Mouse (Mus musculus) thymus, postnatal 36 days (tissue): ENCODE data around the gene Rbfox3.
A peak's percentile ranks its signal among the peaks of the same experiment; 100 is the strongest.

Experiments used
- DNase-seq, 2 experiments: peaks; one replicate each; pipeline ENCODE4 v3.0.0; 2022; ENCODE audit warnings: mixed read lengths in 2 of 2

The Rbfox3 gene

DNA sequence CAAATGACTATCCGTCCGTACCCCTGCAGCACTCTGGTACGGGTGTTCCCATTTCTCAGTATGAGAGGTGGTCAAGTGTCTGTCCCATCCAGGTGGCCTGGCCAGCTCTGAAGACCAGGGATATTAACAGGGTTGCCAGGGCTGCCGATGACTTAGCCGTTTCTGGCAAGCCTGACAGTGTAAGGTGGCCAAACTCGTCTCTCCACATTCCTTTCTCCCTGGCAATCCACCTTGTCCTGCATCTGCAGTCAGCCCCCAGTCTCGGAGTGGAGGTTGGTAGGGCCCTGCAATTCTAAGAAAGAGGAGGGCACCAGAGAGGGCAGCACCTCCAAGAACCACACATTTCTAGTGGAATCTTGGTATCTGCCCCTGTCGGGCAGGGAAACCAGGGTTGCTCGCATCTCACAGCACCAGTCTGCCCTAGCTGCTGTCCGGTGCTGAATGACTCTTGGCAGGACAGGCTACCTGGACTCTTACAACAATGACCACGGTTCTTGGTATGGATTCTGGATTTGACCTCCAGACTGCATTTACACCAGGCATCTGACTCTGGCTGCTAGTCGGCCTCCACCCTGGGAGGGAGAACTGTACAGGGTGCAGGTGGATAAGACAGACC lies 370.9 kb downstream of the Rbfox3 start:
- no peak for DNase-seq

GRCm38 (mm10) chr11:118538008-118538407 lies 373.4 kb downstream of the Rbfox3 start:
- no peak for DNase-seq

GRCm38 (mm10) chr11:118534382-118535092 lies 376.9 kb downstream of the Rbfox3 start:
- peak; percentile 29 to 41 for DNase-seq

GRCm38 (mm10) chr11:118530313-118530712 lies 381.1 kb downstream of the Rbfox3 start:
- DNase-seq: no peak

GRCm38 (mm10) chr11:118528761-118529160 lies 382.6 kb downstream of the Rbfox3 start:
- no peak for DNase-seq

- no peak for DNase-seq
These were observed 386.3 kb downstream of the Rbfox3 start for GRCm38 (mm10) chr11:118525059-118525458.

- no peak for DNase-seq
These were observed 387.8 kb downstream of the Rbfox3 start for GRCm38 (mm10) chr11:118523496-118524145.

- no peak for DNase-seq
These were observed 390.5 kb downstream of the Rbfox3 start for GRCm38 (mm10) chr11:118520932-118521331.

DNA sequence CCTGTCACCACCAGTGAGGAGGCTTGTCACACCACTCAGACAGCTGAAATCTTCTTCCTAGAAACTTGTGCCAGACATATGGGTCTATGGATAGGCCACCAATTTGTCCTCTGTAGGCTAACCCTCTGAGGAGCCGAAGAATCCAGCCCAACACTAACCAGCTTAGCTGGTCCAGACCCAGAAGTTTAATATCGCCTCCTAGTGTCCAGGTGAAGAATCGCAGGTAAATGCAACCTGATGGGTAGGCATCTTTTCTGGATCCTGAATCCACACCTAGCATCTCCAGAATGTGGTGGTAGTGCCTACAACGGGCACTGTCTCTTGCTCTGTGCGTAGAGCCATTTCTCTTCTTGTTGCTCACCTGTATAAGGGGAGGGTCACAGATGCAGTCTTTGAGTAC lies 391.1 kb downstream of the Rbfox3 start:
- no peak for DNase-seq

- no peak for DNase-seq
These were observed 392.7 kb downstream of the Rbfox3 start for GRCm38 (mm10) chr11:118518743-118519142.

DNA sequence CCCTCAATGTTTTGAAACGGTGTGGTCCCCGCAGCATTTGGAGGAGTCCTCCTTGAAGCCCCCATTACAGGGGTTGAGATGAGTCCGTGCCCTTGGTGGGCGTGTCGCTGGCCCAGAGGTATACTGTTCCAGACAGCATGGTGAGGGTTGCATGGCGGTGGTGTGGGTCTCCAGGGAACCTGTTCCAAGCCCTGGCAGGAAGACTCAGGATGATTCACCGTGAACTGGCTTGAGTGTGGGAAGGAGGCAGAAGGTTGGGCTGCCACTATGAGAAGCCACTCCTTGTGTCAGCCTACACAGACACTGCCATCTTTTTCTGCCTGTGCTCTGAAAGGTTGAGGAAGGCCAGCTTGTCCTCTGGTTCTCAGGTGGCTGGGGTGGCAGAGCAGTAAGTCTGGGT lies 393.5 kb downstream of the Rbfox3 start:
- no peak for DNase-seq

DNA sequence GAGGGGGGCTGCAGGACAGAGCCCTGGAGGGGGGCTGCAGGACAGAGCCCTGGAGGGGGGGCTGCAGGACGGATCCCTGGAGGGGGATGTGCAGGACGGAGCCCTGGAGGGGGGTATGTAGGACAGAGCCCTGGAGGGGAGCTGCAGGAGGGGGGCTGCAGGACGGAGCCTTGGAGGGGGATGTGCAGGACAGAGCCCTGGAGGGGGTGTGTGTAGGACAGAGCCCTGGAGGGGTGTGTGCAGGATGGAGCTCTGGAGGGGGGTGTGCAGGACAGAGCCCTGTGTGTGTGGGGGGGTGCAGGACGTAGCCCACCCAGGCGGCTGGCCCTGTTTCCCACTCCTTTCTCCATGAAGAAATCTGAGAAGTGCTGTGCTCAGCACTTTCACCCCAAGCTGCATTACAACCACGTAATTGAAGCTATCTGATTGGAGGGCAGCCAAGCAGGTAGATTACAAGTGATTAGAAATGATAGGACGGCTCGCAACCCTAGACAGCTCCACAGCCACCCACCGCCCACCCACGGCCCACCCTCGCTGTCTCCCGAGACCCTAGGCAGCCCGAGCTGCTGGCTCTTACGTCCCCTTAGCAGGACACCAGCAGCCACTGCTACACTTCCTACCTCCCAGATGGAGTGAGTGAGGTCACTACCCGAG lies 399.0 kb downstream of the Rbfox3 start:
- no peak for DNase-seq

DNA sequence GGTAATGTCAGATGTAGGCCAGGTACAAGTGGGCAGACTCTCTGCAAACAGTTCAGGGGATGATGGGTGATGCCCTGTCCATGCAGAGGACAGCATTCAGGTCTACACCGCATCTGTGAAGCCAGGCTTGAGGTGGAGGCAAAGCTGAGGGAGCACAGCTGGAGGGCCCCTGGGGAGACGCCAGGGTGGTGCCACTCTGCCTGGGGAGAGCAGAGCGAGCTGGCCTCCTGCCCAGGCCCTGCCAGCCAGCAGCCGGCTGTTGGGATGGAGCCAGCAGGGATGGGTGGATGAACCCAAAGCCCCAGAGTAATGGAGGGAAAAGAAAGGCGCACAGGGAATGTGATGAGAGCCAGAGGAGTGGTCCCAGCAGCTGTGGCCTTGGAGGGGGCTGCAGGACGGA lies 399.5 kb downstream of the Rbfox3 start:
- DNase-seq: no peak

GRCm38 (mm10) chr11:118508341-118508740 lies 403.1 kb downstream of the Rbfox3 start:
- DNase-seq: peak in 1 of 2 experiments; percentile 31

DNA sequence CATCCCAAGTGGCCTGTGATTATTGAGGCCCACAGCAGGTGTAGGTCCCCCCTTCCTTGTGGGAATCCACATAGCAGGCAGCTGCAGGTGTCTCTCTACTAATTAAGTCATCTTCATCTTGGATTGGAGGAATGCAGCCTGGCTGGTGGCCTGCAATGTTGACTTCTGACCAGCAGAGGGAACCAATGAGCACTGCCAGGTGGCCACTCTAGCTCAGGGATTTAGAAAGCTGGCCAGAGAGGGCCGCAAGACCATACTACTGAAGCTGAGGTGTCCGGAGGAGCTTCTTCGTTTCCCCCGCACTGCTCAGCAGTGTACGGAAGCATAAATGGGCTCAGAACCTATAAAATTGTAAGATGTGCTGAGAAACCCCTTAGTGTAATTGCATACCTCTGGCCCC lies 403.5 kb downstream of the Rbfox3 start:
- DNase-seq: peak; percentile 59 to 65

GRCm38 (mm10) chr11:118507095-118507494 lies 404.3 kb downstream of the Rbfox3 start:
- no peak for DNase-seq

DNA sequence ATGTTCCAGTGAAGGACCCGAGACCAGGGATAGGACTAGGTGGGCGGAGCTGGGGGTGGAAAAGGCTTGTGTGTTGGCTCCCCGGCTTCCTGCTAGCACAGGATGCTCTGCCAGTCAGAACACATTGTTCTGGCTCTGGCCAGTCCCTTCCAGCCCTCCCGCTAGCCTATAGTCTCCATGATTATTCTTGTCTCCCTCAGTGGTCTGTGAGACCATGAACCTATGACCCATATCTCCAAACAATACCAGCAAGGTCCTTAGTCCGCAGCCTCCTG lies 407.3 kb downstream of the Rbfox3 start:
- DNase-seq: no peak

GRCm38 (mm10) chr11:118503418-118504179 lies 407.8 kb downstream of the Rbfox3 start:
- no peak for DNase-seq

DNA sequence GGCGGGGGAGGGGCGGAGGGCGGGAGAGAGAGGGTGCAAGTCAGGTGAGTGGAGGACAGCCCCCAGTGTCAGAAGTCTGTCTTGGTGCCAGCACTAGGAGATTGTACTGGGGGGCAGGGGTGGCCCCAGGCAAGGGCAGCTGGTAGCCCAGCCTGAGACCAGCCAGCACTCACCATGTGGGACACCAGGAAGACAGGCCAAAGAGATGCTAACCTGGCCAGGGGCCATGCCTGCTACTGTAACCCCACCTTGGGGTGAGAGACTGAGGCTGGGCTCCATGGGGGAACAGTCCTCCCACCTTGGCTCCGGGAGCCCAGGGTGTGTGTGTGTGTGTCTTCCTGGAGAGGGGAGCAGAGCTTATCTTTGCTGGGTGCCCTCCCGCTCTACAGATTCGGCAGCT lies 408.4 kb downstream of the Rbfox3 start:
- DNase-seq: no peak

GRCm38 (mm10) chr11:118496066-118496689 lies 415.2 kb downstream of the Rbfox3 start:
- DNase-seq: no peak

GRCm38 (mm10) chr11:118495065-118495464 lies 416.3 kb downstream of the Rbfox3 start:
- DNase-seq: no peak

DNA sequence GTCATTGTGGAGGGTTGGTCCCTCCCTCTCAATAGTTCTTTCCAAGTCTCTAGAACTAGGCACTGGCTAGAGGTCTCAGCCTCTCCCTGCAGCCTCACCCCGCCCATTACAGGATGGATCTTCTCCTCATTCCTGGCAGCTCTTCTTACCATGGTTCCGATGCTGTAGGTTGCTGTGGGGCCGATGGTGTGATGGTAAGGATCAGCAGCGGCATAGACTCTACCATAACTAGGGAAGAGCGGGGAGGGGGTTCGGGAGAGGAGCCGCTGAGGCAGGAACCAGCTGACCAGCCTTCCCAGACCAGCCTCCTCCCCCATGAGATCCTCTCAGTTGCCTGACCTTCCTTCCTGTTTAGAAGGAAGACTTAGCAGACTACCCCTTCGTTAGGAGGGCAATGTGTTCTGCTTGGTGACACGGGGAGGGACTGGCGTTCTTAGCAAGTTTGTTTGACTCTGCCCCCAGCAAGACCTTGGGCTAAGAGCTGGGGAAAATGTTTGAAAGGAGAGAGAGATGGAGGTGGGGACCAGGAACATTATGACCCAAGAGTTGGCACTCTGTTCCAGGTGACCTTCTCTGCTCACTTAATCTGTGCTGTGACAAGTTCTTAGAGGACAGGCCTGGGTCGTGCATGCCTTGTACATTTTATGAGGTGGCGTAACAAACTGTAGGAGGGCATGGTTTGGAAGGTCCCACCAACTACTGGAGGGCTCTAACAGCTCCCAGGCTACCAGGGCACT lies 417.2 kb downstream of the Rbfox3 start:
- no peak for DNase-seq
